Mouse (Mus musculus) WW6 (cell line): ENCODE measurements at regions not wholly inside any gene's neighbourhood (a gene's known extent, or its start where the extent isn't known, plus 50 kb on each side); places are given as distances from the start of the nearest gene placed in this dataset.
"Not testable (repeated sequence)": the region's sequence is repeated elsewhere in the genome, so short reads cannot be mapped to it uniquely, and the experiment has no call there.

Experiments used
- DNase-seq: peaks from one replicate; pipeline ENCODE4 v3.0.0-alpha.2; 2013; ENCODE audit warnings: low read depth, low spot score

- DNase-seq = no peak
Measured at GRCm38 (mm10) chr8:126776605-126777469, 168.8 kb downstream of the Tomm20 start.

- no peak for DNase-seq
Measured at GRCm38 (mm10) chr8:126775334-126775733, 170.3 kb downstream of the Tomm20 start.

- DNase-seq = no peak
Measured at GRCm38 (mm10) chr8:126774816-126775215, 170.8 kb downstream of the Tomm20 start.

GRCm38 (mm10) chr8:126772748-126773147, 172.9 kb downstream of the Tomm20 start:
- no peak for DNase-seq

GRCm38 (mm10) chr8:126772194-126772593, 173.4 kb downstream of the Tomm20 start:
- no peak for DNase-seq

- DNase-seq = not testable (repeated sequence)
Measured at GRCm38 (mm10) chr8:126770374-126770773, 175.3 kb downstream of the Tomm20 start.

- no peak for DNase-seq
Measured at GRCm38 (mm10) chr8:126768142-126768541, 174.4 kb upstream of the Irf2bp2 start.

GRCm38 (mm10) chr8:126767341-126767740, 173.6 kb upstream of the Irf2bp2 start:
- no peak for DNase-seq

- DNase-seq = no peak
Measured at GRCm38 (mm10) chr8:126765693-126766238, 172.0 kb upstream of the Irf2bp2 start.

GRCm38 (mm10) chr8:126763600-126763999, 169.8 kb upstream of the Irf2bp2 start:
- no peak for DNase-seq

- no peak for DNase-seq
Measured at GRCm38 (mm10) chr8:126759711-126760110, 165.9 kb upstream of the Irf2bp2 start.

- no peak for DNase-seq
Measured at GRCm38 (mm10) chr8:126758951-126759350, 165.2 kb upstream of the Irf2bp2 start.

- no peak for DNase-seq
Measured at GRCm38 (mm10) chr8:126757951-126758757, 164.4 kb upstream of the Irf2bp2 start.

- no peak for DNase-seq
Measured at GRCm38 (mm10) chr8:126756300-126757097, 162.7 kb upstream of the Irf2bp2 start.

GRCm38 (mm10) chr8:126755669-126756068, 161.9 kb upstream of the Irf2bp2 start:
- no peak for DNase-seq

- no peak for DNase-seq
Measured at GRCm38 (mm10) chr8:126754361-126754809, 160.6 kb upstream of the Irf2bp2 start.

GRCm38 (mm10) chr8:126753059-126753855, 159.5 kb upstream of the Irf2bp2 start:
- DNase-seq = no peak

- no peak for DNase-seq
Measured at GRCm38 (mm10) chr8:126751416-126752140, 157.8 kb upstream of the Irf2bp2 start.

- DNase-seq = no peak
Measured at GRCm38 (mm10) chr8:126745992-126746775, 152.4 kb upstream of the Irf2bp2 start.
